Mouse (Mus musculus) thymus, adult 2 months (tissue): Measurements from ENCODE around the gene Plekhj1.

Source experiments
- CTCF ChIP-seq: fragments of 200-500 bp; IDR thresholded peaks from 2 replicates; pipeline ENCODE4 v1.5.1; 2012; ENCODE audit warnings: mild to moderate bottlenecking, control low read depth, low read length, moderate library complexity, borderline replicate concordance; ENCODE audit not compliant: control insufficient read depth, poor library complexity, insufficient read depth; ENCODE audit errors: extremely low read depth
- POLR2A ChIP-seq: fragments of 200-500 bp; IDR thresholded peaks from 2 replicates; pipeline ENCODE4 v1.6.1; 2012; ENCODE audit warnings: mild to moderate bottlenecking, low read length, control low read depth, moderate library complexity; ENCODE audit not compliant: control insufficient read depth, poor library complexity, insufficient read depth; ENCODE audit errors: extremely low read depth

- TF ChIP-seq CTCF (no peak), POLR2A (no peak)
These were observed 2.0 kb downstream of the Plekhj1 start for GRCm38 (mm10) chr10:80796307-80796848.
